Mouse (Mus musculus) MEL (cell line): Measurements from ENCODE around the gene Prpf38b. TPM values are rescaled to one million over a fixed set of nuclear protein-coding genes. Genes with fewer than 3 reads are reported as not detected.

Experiments
- DNase-seq: peaks from one replicate; pipeline ENCODE4 v3.0.0; 2011; ENCODE audit warnings: low read depth, low spot score
- H3K27ac ChIP-seq: 2 replicates; pipeline ENCODE4 v1.5.1; 2012; ENCODE audit warnings: low read depth, mild to moderate bottlenecking, control low read depth, low read length, moderate library complexity; ENCODE audit not compliant: control insufficient read depth
- H3K27me3 ChIP-seq, 2 experiments: fragments of 150-350 bp in 1 of 2; sonication (generic) in 1 of 2; 2 replicates each; pipeline ENCODE4 v1.6.1; 2012; ENCODE audit warnings: low read length in 2 of 2, mild to moderate bottlenecking in 2 of 2, improper control_type of control experiment in 1 of 2, moderate library complexity in 1 of 2; ENCODE audit not compliant: insufficient read depth in 2 of 2, control insufficient read depth in 1 of 2
- H3K36me3 ChIP-seq, 2 experiments: 2 replicates each; pipeline ENCODE4 v1.6.1; 2012 to 2014; ENCODE audit warnings: low read length in 2 of 2, improper control_type of control experiment in 1 of 2, inconsistent platforms in 1 of 2, mild to moderate bottlenecking in 1 of 2; ENCODE audit not compliant: insufficient read depth in 2 of 2, control insufficient read depth in 1 of 2
- H3K4me1 ChIP-seq, 2 experiments: fragments of 150-350 bp in 1 of 2; sonication (generic) in 1 of 2; 2 replicates each; pipeline ENCODE4 v1.6.1; 2012; ENCODE audit warnings: low read length in 2 of 2, improper control_type of control experiment in 1 of 2, mild to moderate bottlenecking in 1 of 2; ENCODE audit not compliant: insufficient read depth in 2 of 2, control insufficient read depth in 1 of 2
- H3K4me3 ChIP-seq, 2 experiments: fragments of 150-350 bp in 1 of 2; sonication (generic) in 1 of 2; 2 replicates each; pipeline ENCODE4 v1.5.1; 2012; ENCODE audit warnings: low read depth in 2 of 2, low read length in 2 of 2, mild to moderate bottlenecking in 2 of 2, moderate library complexity in 2 of 2, control low read depth in 1 of 2, improper control_type of control experiment in 1 of 2; ENCODE audit not compliant: control insufficient read depth in 1 of 2, insufficient read depth in 1 of 2
- H3K79me2 ChIP-seq: 2 replicates; pipeline ENCODE4 v1.6.1; 2012; ENCODE audit warnings: mild to moderate bottlenecking, low read length, moderate library complexity; ENCODE audit not compliant: control insufficient read depth, poor library complexity, insufficient read depth
- H3K9ac ChIP-seq: 2 replicates; pipeline ENCODE4 v1.6.1; 2012; ENCODE audit warnings: low read depth, mild to moderate bottlenecking, control low read depth, low read length, moderate library complexity; ENCODE audit not compliant: control insufficient read depth, poor library complexity, severe bottlenecking
- H3K9me3 ChIP-seq: fragments of 150-350 bp; sonication (generic); replicated peaks from 2 replicates; pipeline ENCODE4 v1.6.1; 2012; ENCODE audit warnings: mild to moderate bottlenecking, low read length, improper control_type of control experiment, moderate library complexity; ENCODE audit not compliant: insufficient read depth
- CHD1 ChIP-seq: IDR thresholded peaks from 2 replicates; pipeline ENCODE4 v1.6.1; 2012; ENCODE audit warnings: low read depth, mild to moderate bottlenecking, inconsistent platforms, low read length, improper control_type of control experiment
- CHD2 ChIP-seq: IDR thresholded peaks from 2 replicates; pipeline ENCODE4 v1.6.1; 2011; ENCODE audit warnings: low read length, improper control_type of control experiment
- ELF1 ChIP-seq: IDR thresholded peaks from 2 replicates; pipeline ENCODE4 v1.6.1; 2014; ENCODE audit warnings: low read depth, mild to moderate bottlenecking, inconsistent platforms, low read length, improper control_type of control experiment, moderate library complexity
- EP300 ChIP-seq, 2 experiments: IDR thresholded peaks; 2 replicates each; pipeline ENCODE4 v1.6.1; 2011; ENCODE audit warnings: improper control_type of control experiment in 2 of 2, low read length in 2 of 2, low read depth in 1 of 2, mild to moderate bottlenecking in 1 of 2
- GATA1 ChIP-seq: IDR thresholded peaks from 2 replicates; pipeline ENCODE4 v1.6.1; 2011; ENCODE audit warnings: low read depth, low read length, improper control_type of control experiment
- HCFC1 ChIP-seq: IDR thresholded peaks from 2 replicates; pipeline ENCODE4 v1.6.1; 2012; ENCODE audit warnings: low read depth, mild to moderate bottlenecking, inconsistent platforms, low read length, improper control_type of control experiment, moderate library complexity
- KAT2A ChIP-seq: conservative IDR thresholded peaks from 2 replicates; pipeline ENCODE4 v1.6.1; 2012; ENCODE audit warnings: low read depth, low read length, improper control_type of control experiment, inconsistent platforms
- MAX ChIP-seq: IDR thresholded peaks from 2 replicates; pipeline ENCODE4 v1.6.1; 2011; ENCODE audit warnings: low read length, improper control_type of control experiment
- MEF2A ChIP-seq: IDR thresholded peaks from 2 replicates; pipeline ENCODE4 v1.6.1; 2014; ENCODE audit warnings: low read depth, mild to moderate bottlenecking, inconsistent platforms, low read length, improper control_type of control experiment; ENCODE audit not compliant: poor library complexity, insufficient replicate concordance, severe bottlenecking; ENCODE audit errors: extremely low read depth
- MXI1 ChIP-seq: IDR thresholded peaks from 2 replicates; pipeline ENCODE4 v1.6.1; 2011; ENCODE audit warnings: mild to moderate bottlenecking, low read depth, low read length, improper control_type of control experiment
- NELFE ChIP-seq: IDR thresholded peaks from 2 replicates; pipeline ENCODE4 v1.6.1; 2011; ENCODE audit warnings: low read depth, low read length, improper control_type of control experiment
- RCOR1 ChIP-seq: IDR thresholded peaks from 2 replicates; pipeline ENCODE4 v1.6.1; 2012; ENCODE audit warnings: low read depth, mild to moderate bottlenecking, inconsistent platforms, low read length, improper control_type of control experiment
- SIN3A ChIP-seq: IDR thresholded peaks from 2 replicates; pipeline ENCODE4 v1.6.1; 2012; ENCODE audit warnings: low read length, improper control_type of control experiment, inconsistent platforms
- SMC3 ChIP-seq: IDR thresholded peaks from 2 replicates; pipeline ENCODE4 v1.6.1; 2011; ENCODE audit warnings: low read depth, low read length, improper control_type of control experiment
- TAL1 ChIP-seq: IDR thresholded peaks from 2 replicates; pipeline ENCODE4 v1.6.1; 2012; ENCODE audit warnings: mild to moderate bottlenecking, inconsistent platforms, low read length, moderate library complexity, mixed read lengths
- TBP ChIP-seq: IDR thresholded peaks from 2 replicates; pipeline ENCODE4 v1.8.0; 2011; ENCODE audit warnings: low read depth, low read length, improper control_type of control experiment
- UBTF ChIP-seq: IDR thresholded peaks from 2 replicates; pipeline ENCODE4 v1.6.1; 2012; ENCODE audit warnings: low read depth, mild to moderate bottlenecking, inconsistent platforms, low read length, improper control_type of control experiment, moderate library complexity, borderline replicate concordance; ENCODE audit not compliant: insufficient read depth
- USF1 ChIP-seq: IDR thresholded peaks from 2 replicates; pipeline ENCODE4 v1.6.1; 2014; ENCODE audit warnings: low read depth, mild to moderate bottlenecking, inconsistent platforms, low read length, improper control_type of control experiment, moderate library complexity
- USF2 ChIP-seq, 2 experiments: IDR thresholded peaks; 2 replicates each; pipeline ENCODE4 v1.6.1; 2011 to 2012; ENCODE audit warnings: improper control_type of control experiment in 2 of 2, low read length in 2 of 2, borderline replicate concordance in 1 of 2, inconsistent platforms in 1 of 2, low read depth in 1 of 2, mild to moderate bottlenecking in 1 of 2; ENCODE audit not compliant: insufficient read depth in 1 of 2
- polyA plus RNA-seq, 2 experiments: library from polyadenylated mRNA; stranded (reverse) in 1 of 2; unstranded in 1 of 2; fragments of >175 nt in 1 of 2; fragments of >200 nt in 1 of 2; gene quantifications; 2 replicates each; pipeline versions ENCODE4 v1.2.1 to v1.2.4; 2012; ENCODE audit warnings: low replicate concordance in 2 of 2, low read depth in 1 of 2; ENCODE audit not compliant: insufficient read length in 2 of 2, insufficient read depth in 1 of 2, missing spikeins in 1 of 2
- total RNA-seq: library from RNA; depleted of rRNA; stranded (reverse); fragments of 300-350 nt; gene quantifications from 2 replicates; pipeline ENCODE4 v1.2.3, GENCODE M21; 2012

The Prpf38b gene
- total and polyA plus RNA-seq, 3 experiments: 43.0 to 138 (median 128) TPM

DNA sequence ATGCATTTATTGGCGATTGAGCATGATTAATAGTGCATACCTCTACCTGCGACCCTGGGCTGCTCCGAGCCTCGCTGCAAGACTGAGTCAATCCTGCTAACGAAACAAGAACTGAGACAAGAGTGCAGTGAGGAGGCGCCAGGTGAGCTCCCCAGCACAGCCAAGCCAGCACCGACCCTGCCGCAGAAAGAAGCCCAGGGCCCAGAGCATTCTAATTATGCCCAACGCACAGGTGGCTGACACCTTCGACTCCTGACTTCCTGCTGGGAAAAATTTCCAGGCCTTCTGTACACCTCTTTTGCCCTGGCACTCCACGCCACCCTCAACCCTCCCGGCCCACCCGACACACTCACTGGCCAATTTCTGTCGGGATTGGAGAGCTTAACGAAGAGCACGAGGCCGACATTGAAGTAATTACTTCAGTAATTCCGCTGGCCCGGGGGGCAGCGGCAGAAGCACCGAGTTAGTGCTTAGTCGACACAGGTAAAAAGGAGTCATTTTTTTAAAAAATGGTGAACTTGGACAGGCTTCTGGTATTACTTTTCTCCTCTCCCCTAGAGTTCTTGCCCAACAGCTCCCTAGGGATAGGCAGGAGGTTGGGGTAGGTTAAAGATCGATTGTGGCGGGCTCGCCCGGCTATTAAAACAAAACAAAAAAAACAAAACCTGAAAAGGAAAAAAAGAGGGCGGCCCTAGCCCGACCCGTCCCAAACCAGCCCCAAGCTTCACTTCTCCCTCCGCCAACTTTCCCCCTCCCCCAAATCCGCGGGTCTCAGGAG lies 1.0 kb downstream of the Prpf38b start:
- H3K36me3 ChIP-seq: peaks cover 24 to 43% of the 10 kb centered on the region in 2 experiments
- peaks cover 3 to 7% of the 10 kb centered on the region in 2 experiments; a peak in 3 of 4 replicates for H3K4me1 ChIP-seq
- peak; percentile 8; the same call in 1 of the 2 replicates for TF ChIP-seq MXI1
- TF ChIP-seq USF2 (IDR thresholded peaks at IDR 0.05; ENCODE audit: borderline replicate concordance in 1 of 2, insufficient read depth in 1 of 2, low read depth in 1 of 2, low read length in 2 of 2): no peak
- H3K9ac ChIP-seq: peak overlapping the region; percentile 96
- DNase-seq: no peak
- H3K27me3 ChIP-seq: no peaks in the 10 kb centered on the region
- H3K79me2 ChIP-seq: peaks cover 36% of the 10 kb centered on the region
- no peaks in the 10 kb centered on the region for H3K9me3 ChIP-seq
- H3K4me3 ChIP-seq: peak overlapping the region; percentile 64 to 99
- H3K27ac ChIP-seq: peak overlapping the region; percentile 90

DNA sequence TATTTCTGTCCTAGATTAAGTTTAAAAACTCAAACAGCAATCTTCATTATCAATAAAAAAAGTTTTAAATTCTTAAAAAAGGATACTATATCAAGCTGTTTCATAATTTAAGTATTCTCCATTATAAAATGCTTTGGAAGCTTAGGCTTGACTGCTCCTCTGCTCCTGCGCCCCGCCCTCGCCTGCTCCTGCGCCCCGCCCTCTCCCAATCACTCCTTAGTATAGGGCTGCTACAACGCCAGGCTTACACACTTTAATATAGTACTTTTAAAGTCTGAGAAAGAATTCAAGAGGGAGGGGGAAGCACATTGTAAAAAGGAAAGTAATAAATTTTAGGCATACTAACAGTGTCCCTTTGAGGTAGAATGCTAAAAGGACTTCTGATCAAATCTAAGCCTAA lies 8.6 kb downstream of the Prpf38b start:
- no peaks in the 10 kb centered on the region for H3K27me3 ChIP-seq
- H3K4me1 ChIP-seq: no peaks in the 10 kb centered on the region
- H3K79me2 ChIP-seq: peaks cover 3% of the 10 kb centered on the region
- no peak for TF ChIP-seq USF2 (IDR thresholded peaks at IDR 0.05; ENCODE audit: borderline replicate concordance in 1 of 2, insufficient read depth in 1 of 2, low read depth in 1 of 2, low read length in 2 of 2)
- no peak for TF ChIP-seq GATA1
- no peak for TF ChIP-seq TBP
- TF ChIP-seq MEF2A: no peak
- TF ChIP-seq CHD1: no peak
- TF ChIP-seq ELF1: no peak
- no peak for TF ChIP-seq HCFC1
- no peak for TF ChIP-seq TAL1
- TF ChIP-seq MAX: no peak
- no peak for TF ChIP-seq RCOR1
- TF ChIP-seq MXI1: no peak
- no peak for TF ChIP-seq CHD2
- no peak for TF ChIP-seq USF1
- no peak for TF ChIP-seq SIN3A
- TF ChIP-seq NELFE: no peak
- TF ChIP-seq EP300 (IDR thresholded peaks at IDR 0.05; ENCODE audit: low read depth in 1 of 2, low read length in 2 of 2): no peak
- TF ChIP-seq SMC3: no peak
- no peak for TF ChIP-seq UBTF
- no peak for TF ChIP-seq KAT2A
- no peak overlapping the region for H3K4me3 ChIP-seq
- peaks cover 13 to 36% of the 10 kb centered on the region in 2 experiments for H3K36me3 ChIP-seq
- no peak for DNase-seq
- no peaks in the 10 kb centered on the region for H3K9me3 ChIP-seq
- no peak overlapping the region for H3K27ac ChIP-seq
- H3K9ac ChIP-seq: no peak overlapping the region
